ENCODE assay signal across 8 mouse cellular contexts in the genomic region with DNA sequence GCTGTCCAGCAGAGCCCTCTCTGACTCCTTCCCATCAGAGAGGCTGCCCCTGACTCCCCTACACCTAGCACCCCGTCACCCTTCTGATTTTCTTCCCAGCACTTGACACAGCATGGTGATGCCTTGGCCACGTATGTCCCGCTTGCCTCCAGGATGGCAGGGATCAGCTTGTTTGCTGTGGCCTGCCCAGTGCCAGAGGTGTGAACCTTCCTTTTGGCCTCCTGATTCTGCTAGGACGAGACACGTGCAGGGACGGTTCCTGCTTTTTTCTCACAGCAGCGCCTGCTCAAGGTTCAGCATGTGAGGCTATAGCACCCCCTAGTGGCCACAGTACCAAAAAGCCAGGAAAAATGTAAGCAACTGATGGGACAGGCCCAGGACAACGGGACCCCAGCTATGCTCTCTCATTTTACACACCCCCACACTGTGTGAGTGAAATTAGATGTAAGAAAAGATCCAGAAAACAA.
A peak's percentile ranks its signal among the peaks of the same experiment; 100 is the strongest.
DNase-seq lines count a peak whose midpoint lies in the region; ATAC-seq and TF ChIP-seq lines count a peak whose summit lies in the region.

No protein-coding gene starts in this region.

- ATAC-seq in forebrain, embryonic 16.5 days, result peak; percentile 51
- ATAC-seq in lung, embryonic 14.5 days (ENCODE audit: insufficient read depth), result peak; percentile 64

- peaks cover 14% of the 10 kb centered on the region for H3K4me1 ChIP-seq in ES-Bruce4 (ENCODE audit: control insufficient read depth, insufficient read depth, low read length)
- H3K4me1 ChIP-seq in forebrain, embryonic 16.5 days (replicated peaks; ENCODE audit: control insufficient read depth, insufficient read depth, low read length), result peaks cover 7% of the 10 kb centered on the region
- 0 out of 2 replicates have a peak, but pooled peaks cover 6% of the 10 kb centered on the region for H3K4me1 ChIP-seq in lung, embryonic 14.5 days (ENCODE audit: insufficient read depth)
- peaks cover 22% of the 10 kb centered on the region for H3K4me1 ChIP-seq in olfactory bulb, adult 2 months (ENCODE audit: control insufficient read depth, insufficient read depth, low read length)
- peaks cover 17% of the 10 kb centered on the region for H3K4me1 ChIP-seq in thymus, adult 2 months (replicated peaks; ENCODE audit: control insufficient read depth, insufficient read depth, low read length)

- H3K4me2 ChIP-seq in forebrain, embryonic 16.5 days (ENCODE audit: low read length), result peak overlapping the region; percentile 33
- peak overlapping the region; percentile 52 for H3K4me2 ChIP-seq in lung, embryonic 14.5 days

- H3K9ac ChIP-seq in ES-Bruce4 (ENCODE audit: low read depth, poor library complexity, severe bottlenecking), result peak overlapping the region; percentile 8; the same call in 1 of the 2 replicates
- peak overlapping the region; percentile 8; the same call in 1 of the 2 replicates for H3K9ac ChIP-seq in forebrain, embryonic 16.5 days (replicated peaks; ENCODE audit: low read depth, low read length)
- no peak overlapping the region for H3K9ac ChIP-seq in lung, embryonic 14.5 days

- peak; percentile 84 for DNase-seq in cerebellum, adult 11 months
- peak; percentile 92 for DNase-seq in heart, postnatal 4 days
- DNase-seq in layer of hippocampus, adult 2 months (ENCODE audit: low spot score in 2 of 2), result peak; percentile 76 to 87
- DNase-seq in lung, embryonic 14.5 days, result peak; percentile 96
- DNase-seq in thymus, adult 2 months, result peak; percentile 85

- no peaks in the 10 kb centered on the region for H3K27me3 ChIP-seq in ES-Bruce4 (ENCODE audit: control insufficient read depth, insufficient read depth, low read length, poor library complexity, severe bottlenecking)
- H3K27me3 ChIP-seq in forebrain, embryonic 16.5 days (replicated peaks; ENCODE audit: control insufficient read depth, insufficient read depth, low read length), result no peaks in the 10 kb centered on the region
- no peaks in the 10 kb centered on the region for H3K27me3 ChIP-seq in lung, embryonic 14.5 days (ENCODE audit: insufficient read depth, low read length)
- no peaks in the 10 kb centered on the region for H3K27me3 ChIP-seq in thymus, adult 2 months (ENCODE audit: control insufficient read depth, insufficient read depth, low read length)

- no peaks in the 10 kb centered on the region for H3K36me3 ChIP-seq in ES-Bruce4 (ENCODE audit: control insufficient read depth, insufficient read depth, low read length, poor library complexity, severe bottlenecking)
- H3K36me3 ChIP-seq in forebrain, embryonic 16.5 days (ENCODE audit: control insufficient read depth, insufficient read depth), result no peaks in the 10 kb centered on the region
- no peaks in the 10 kb centered on the region for H3K36me3 ChIP-seq in lung, embryonic 14.5 days (ENCODE audit: insufficient read depth)
- no peaks in the 10 kb centered on the region for H3K36me3 ChIP-seq in thymus, adult 2 months (ENCODE audit: control insufficient read depth, insufficient read depth, low read length)

- no peak overlapping the region for H3K4me3 ChIP-seq in ES-Bruce4 (ENCODE audit: low read depth, low read length)
- no peak overlapping the region for H3K4me3 ChIP-seq in forebrain, embryonic 16.5 days (replicated peaks; ENCODE audit: low read length)
- no peak overlapping the region for H3K4me3 ChIP-seq in layer of hippocampus, adult 2 months
- H3K4me3 ChIP-seq in lung, embryonic 14.5 days (ENCODE audit: low read depth, low read length), result no peak overlapping the region
- no peak overlapping the region for H3K4me3 ChIP-seq in olfactory bulb, adult 2 months (ENCODE audit: insufficient read depth, low read depth, low read length)
- H3K4me3 ChIP-seq in thymus, adult 2 months (ENCODE audit: control insufficient read depth, insufficient read depth, low read length), result no peak overlapping the region

- H3K27ac ChIP-seq in ES-Bruce4 (ENCODE audit: insufficient read depth, low read length), result no peak overlapping the region
- H3K27ac ChIP-seq in forebrain, embryonic 16.5 days (ENCODE audit: low read length), result no peak overlapping the region
- H3K27ac ChIP-seq in layer of hippocampus, adult 2 months, result peak overlapping the region; percentile 62; the same call in 1 of the 2 replicates
- no peak overlapping the region for H3K27ac ChIP-seq in lung, embryonic 14.5 days (ENCODE audit: low read depth)
- H3K27ac ChIP-seq in olfactory bulb, adult 2 months (ENCODE audit: insufficient read depth, low read depth, low read length), result no peak overlapping the region
- H3K27ac ChIP-seq in thymus, adult 2 months (ENCODE audit: control insufficient read depth, insufficient read depth, low read length), result no peak overlapping the region

- H3K9me3 ChIP-seq in ES-Bruce4 (replicated peaks; ENCODE audit: control insufficient read depth, insufficient read depth, low read length, poor library complexity, severe bottlenecking), result no peaks in the 10 kb centered on the region
- H3K9me3 ChIP-seq in forebrain, embryonic 16.5 days (ENCODE audit: control insufficient read depth, low read length), result no peaks in the 10 kb centered on the region
- no peaks in the 10 kb centered on the region for H3K9me3 ChIP-seq in lung, embryonic 14.5 days (ENCODE audit: low read depth, low read length)

- peak; percentile 96 for TF ChIP-seq CTCF in ES-Bruce4 (IDR thresholded peaks at IDR 0.05; ENCODE audit: low read depth, low read length)
- peak; percentile 88 for TF ChIP-seq CTCF in layer of hippocampus, adult 2 months (conservative IDR thresholded peaks at IDR 0.05)
- TF ChIP-seq CTCF in lung, embryonic 14.5 days (IDR thresholded peaks at IDR 0.05; ENCODE audit: low read depth), result peak; percentile 95
- TF ChIP-seq CTCF in olfactory bulb, adult 2 months (IDR thresholded peaks at IDR 0.05; ENCODE audit: insufficient read depth, low read depth, low read length), result peak; percentile 63; the same call in 1 of the 2 replicates
- TF ChIP-seq CTCF in thymus, adult 2 months (IDR thresholded peaks at IDR 0.05; ENCODE audit: borderline replicate concordance, control insufficient read depth, extremely low read depth, insufficient read depth, low read length, poor library complexity), result peak; percentile 81; the same call in 1 of the 2 replicates

- TF ChIP-seq POLR2A in ES-Bruce4 (IDR thresholded peaks at IDR 0.05; ENCODE audit: insufficient read depth, low read length), result no peak
- no peak for TF ChIP-seq POLR2A in olfactory bulb, adult 2 months (IDR thresholded peaks at IDR 0.05; ENCODE audit: insufficient read depth, low read depth, low read length)
- no peak for TF ChIP-seq POLR2A in thymus, adult 2 months (IDR thresholded peaks at IDR 0.05; ENCODE audit: control insufficient read depth, extremely low read depth, insufficient read depth, low read length, poor library complexity)

- WGBS in forebrain, embryonic 16.5 days, result 8% methylated on average over 8 of the region's 8 CpGs
- 6% methylated on average over 8 of the region's 8 CpGs for WGBS in lung, embryonic 14.5 days
- WGBS in olfactory bulb, adult 2 months, result 8% methylated on average over 8 of the region's 8 CpGs
- 13% methylated on average over 8 of the region's 8 CpGs for WGBS in thymus, adult 2 months

- no peak for TF ChIP-seq EP300 in ES-Bruce4 (IDR thresholded peaks at IDR 0.05; ENCODE audit: insufficient read depth, low read depth, low read length)
